Mouse (Mus musculus) embryo, embryonic 10 days (tissue): ENCODE measurements around the gene Olfr370.
"Not testable (repeated sequence)": the region's sequence is repeated elsewhere in the genome, so short reads cannot be mapped to it uniquely, and the experiment has no call there.

ENCODE experiments used
- DNase-seq: peaks from one replicate; pipeline ENCODE4 v3.0.0-alpha.2; 2015; ENCODE audit warnings: low spot score

Gene Olfr370

DNA sequence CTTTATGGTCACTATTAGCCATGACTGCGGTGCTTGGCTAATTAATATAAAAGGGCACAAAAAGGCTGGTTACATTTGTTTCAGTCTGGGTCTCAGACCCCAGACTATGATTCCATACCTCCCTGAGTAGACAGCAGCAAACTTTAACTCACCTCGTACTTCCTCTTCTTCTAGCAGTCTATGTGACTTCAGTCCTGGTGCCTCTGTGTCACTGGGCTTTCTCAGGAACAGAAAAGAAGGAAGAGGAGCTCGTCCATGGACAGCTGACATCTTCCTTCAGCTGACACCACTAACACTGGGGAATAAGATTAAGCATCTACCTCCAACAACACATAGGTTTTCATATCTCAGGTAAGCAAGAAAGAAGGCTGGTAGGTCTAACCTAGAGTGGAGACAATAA is at the start of gene Olfr370:
Gene Olfr370, plus strand, starts transcription at position 45 of the 400 bp plus-strand sequence.
- DNase-seq = no peak

DNA sequence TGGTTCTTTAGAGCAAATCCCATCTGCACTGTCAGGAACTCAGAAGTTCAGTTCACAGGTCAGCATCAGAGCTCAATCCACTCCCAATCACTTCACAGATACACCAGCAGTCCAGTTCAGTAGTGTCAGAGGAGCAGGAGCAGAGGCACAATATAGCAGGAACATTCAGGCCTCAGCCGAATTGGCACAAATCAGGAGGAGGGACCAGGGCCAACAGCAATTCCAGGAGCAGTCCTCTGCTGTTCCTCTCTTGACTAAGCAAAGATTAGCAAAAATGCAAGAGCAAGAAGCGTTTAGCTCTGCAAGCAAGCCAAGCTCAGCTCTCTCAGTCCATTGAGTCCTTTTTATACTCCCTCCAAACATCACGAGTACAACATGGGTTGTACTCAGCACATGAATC is 23.9 kb upstream of the Olfr370 start:
- no peak for DNase-seq

DNA sequence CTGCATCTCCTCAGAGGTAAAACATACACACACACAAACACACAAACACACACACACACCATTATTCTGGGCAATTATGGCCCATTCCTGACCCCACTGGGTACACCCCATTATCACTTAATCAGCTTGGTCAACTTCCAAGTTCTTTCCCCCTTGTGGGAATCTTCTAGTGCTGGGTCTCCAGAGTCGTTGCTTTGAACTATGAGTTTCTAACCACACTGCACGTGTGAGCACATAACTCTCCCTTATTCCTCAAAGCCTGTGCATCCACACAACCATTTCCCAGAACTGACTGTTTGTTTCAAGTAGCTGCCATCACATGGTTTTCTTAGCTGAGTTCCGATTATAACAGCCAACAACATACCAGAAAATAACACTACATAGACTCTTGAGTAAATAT is 15.1 kb upstream of the Olfr370 start:
- DNase-seq = no peak

DNA sequence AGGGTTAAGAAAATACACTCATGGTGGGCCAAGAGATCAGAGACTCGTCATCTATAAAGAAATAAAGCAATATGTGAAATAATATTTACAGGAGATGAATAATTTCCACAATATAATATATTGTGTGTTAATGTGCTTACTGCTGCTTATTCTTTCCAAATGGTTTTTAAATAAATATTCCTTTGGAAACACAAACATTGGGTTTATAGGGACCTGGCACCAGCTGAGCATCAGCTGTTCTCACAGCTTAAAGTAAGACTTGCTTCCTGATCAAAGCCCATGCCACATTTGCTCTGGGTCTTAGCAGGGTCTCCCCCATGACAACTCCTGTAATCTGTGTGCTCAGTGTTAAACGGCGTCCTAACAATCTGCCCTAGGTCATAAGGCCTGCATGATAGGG is 14.7 kb upstream of the Olfr370 start:
- DNase-seq = not testable (repeated sequence)

DNA sequence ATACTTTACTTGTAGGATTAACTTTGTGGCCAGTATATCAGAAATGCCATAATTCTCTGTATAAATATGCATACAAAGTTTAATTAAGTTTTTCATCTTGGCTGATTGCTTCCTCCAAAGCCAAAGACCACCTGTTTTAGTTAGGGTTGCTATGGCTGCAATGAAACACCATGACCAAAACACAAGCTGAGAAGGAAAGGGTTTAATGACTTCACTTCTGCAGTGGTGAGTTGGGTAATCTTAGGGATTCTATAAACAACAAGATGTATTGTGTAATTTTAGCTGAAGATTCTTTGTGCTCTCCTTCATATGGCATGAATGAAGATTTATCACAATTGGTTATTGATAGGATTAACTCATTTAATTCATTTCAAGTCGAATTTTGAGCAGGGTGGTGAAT is 14.3 kb upstream of the Olfr370 start:
- DNase-seq = no peak

DNA sequence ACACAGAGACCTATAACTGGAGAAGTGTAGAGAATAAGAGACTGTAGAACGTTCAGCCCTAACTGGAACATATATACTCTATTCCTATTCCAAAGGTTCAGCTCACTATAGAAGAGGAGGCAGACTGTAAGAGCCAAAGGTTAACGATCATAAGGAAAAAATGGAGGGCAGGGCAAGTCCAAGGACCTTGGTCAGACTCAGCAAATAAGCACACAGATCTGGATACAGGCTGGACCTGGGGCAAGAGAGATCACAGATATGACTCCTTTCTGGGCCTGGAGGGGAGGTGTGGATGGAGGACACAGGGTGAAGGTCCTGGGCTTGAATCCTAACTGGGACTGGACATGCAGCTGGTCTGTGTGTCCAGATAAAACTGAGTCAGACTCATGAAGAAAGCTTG is 778 bp upstream of the Olfr370 start:
- no peak for DNase-seq

DNA sequence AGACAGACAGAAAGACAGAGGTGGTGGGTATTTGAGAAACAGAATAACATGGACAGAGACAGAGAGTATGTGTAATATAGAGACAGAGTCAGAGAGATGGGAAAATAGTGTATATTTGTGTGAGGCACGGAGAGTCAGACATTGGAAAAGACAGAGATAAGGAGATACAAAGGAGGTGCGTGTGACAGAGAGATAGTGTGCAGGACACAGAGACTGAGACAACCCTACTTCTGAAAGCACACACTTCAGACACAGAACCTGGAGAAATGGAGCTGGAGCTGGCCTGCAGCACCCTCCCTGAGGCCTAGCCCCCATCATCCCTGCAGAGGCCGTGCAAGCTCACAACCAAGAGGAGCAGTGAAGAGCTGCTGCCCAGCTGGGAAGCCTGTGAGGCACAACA is 27.1 kb downstream of the Olfr370 start:
- no peak for DNase-seq

DNA sequence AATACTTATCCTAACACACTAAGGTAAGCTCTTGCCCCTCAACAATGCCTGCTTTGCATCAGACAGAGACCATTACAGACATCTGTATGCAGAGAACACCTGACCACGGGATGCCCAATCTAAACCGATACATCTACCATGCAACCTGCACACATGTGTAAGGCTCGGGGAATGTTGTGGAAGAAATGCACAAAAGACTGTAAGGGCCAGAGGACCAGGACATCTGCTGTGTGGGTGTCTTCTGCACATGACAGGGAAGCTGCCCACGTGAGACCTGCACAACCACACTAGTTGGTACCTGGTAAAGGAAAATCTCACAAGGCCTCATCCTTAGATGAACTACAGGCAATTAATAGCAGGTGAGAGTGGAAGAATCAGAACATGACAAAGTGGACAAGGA is 27.7 kb downstream of the Olfr370 start:
- DNase-seq = no peak

DNA sequence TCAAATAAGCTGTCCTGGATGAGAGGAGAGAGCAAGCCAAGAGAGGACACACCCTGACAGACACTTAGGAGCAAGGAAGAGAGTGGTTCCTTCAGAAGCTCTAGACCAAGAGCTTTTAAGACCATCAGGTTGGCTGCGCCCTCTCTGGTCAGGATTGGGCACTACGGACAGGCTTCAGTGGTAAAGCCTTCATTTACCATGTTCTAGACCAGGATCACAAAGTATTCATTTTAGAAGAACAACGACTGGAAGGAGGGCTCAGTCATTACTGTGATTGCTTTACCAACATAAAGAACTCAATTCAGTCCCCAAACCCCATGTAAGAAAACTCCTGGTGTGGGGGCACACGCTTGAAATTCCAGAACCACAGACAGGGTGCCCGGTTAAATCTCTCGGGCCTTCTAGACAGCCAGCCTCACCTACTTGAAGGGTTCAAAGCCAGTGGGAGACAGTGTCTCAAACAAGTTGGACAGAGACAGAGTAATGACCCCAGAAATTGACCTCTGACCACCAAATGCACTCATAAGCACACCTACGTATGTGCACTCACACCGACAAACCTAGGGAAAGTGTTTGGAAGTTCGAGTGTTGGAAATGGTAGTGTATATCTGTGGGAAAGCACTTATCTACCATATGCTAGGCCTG is 30.3 kb downstream of the Olfr370 start:
- peak; percentile 73 for DNase-seq

DNA sequence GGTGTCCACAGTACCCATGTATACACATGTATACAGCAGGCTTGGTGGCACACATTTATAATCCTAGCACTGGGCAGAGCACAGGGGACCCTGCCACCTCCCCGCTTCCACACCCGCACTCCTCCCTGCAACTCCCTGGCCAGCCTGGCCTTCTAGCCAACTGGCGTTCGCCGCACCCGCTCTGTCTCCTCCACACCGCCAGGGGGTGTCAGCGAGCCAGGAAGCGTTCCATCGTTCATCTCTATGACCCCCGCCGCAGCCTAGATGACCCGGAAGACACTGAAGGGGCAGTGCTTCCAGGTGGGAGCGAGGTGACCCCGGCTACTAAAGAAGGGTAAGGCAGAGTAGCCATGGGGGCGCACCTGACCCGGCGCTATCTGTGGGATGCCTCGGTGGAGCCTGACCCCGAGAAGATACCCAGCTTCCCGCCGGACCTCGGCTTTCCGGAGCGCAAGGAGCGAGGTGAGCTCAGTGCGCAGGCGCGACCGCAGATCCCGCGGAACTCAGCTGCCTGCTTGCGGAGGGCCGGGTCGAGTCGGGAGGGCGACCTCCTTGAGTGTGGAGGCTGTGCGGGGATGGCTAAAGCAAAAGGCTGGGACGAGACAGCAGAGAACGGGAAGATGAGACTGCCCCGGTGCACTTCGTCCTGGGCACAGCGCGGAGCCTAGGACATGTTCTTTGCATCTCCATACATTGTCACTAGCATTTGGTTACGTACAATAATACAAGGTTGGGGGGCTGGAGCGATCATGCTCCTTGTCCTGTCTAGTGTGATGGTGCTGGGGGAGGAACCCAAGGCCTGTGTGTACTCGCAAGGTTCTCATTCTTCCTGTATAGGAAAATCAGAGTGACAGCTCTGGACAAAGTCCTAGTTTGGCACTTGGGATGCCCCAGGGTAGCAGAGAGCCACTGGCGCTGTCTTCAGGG is 31.2 kb downstream of the Olfr370 start, which contains the start of gene Ndufb7:
Gene Ndufb7, plus strand, starts transcription at position 203 of the 927 bp plus-strand sequence.
- DNase-seq = peak; percentile 97

DNA sequence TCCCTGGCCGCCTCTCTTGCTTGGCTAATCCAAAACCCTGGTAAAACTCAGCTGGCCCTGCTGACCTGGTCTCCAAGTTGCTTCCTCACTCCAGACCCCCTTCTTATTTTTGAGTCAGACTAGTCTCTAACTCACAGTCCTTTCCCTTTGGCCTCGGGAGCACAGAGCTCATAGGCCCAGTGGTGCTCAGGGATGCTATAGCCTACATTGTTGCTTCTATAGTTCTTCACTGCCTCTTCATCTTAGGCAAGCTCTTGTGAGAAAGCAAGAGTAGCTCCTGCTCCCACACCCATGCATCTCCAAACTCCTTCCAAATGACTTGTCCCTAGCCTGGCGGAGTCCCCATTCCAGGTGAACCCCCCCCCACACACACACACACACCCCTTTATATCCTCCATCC is 32.1 kb downstream of the Olfr370 start:
- DNase-seq = no peak

DNA sequence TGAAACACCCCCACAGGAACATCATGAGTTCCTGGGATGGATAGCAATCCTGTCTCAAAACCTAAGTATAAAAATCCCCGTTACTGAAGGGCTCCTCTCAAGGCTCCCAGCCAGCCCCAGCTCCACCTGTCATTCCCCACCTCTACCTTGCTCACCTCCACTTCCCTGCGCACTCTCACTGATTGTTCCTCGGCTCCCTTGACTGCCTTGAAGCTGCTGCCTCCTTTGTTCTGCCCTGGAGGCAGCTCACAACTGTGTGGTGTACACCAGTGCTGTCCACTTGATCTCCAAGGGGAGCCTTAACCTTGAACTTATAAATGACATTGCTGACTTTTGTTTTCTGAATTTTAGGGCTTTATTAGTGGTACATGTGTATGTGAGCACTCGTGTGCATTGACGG is 32.5 kb downstream of the Olfr370 start:
- DNase-seq = no peak

DNA sequence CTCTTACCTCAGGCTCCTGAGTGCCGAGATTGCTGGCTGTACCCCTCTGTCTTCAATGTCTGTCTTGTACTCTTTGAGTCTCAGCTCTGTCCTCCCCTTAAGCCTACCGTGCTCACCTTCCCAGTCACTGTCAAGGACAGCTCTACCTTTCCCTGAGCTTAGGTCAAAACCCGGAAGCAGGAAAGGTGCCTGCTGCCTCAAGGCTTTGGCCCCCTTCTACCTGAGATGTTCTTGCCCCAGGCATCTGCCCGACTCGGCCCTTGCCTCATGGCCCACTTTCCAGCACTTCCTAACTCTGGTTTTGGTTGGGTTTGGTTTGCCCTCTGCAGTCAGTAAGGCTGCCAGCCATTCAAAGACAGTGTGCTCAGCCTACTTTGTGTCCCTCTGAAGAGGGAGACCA is 33.2 kb downstream of the Olfr370 start:
- no peak for DNase-seq

DNA sequence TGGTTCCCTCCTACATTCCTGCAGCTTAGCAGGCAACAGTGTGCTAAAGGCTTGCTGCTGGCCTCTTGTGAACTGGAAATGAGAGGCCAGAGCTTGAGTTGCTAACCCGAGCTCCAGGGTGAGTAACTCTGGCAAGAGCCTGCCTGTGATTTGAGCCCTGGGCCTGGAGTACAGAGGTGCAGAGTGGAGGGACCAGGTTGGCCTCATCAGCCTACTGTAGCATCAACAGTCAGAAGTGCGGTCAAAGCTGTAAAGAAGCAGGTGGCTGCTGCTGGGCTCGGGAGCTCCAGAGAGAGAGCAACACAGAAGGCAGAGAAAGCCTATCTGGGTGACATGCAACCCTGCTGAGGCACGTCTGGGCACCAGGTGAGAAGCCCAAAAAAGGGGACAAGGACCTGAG is 33.6 kb downstream of the Olfr370 start:
- peak; percentile 3 for DNase-seq

DNA sequence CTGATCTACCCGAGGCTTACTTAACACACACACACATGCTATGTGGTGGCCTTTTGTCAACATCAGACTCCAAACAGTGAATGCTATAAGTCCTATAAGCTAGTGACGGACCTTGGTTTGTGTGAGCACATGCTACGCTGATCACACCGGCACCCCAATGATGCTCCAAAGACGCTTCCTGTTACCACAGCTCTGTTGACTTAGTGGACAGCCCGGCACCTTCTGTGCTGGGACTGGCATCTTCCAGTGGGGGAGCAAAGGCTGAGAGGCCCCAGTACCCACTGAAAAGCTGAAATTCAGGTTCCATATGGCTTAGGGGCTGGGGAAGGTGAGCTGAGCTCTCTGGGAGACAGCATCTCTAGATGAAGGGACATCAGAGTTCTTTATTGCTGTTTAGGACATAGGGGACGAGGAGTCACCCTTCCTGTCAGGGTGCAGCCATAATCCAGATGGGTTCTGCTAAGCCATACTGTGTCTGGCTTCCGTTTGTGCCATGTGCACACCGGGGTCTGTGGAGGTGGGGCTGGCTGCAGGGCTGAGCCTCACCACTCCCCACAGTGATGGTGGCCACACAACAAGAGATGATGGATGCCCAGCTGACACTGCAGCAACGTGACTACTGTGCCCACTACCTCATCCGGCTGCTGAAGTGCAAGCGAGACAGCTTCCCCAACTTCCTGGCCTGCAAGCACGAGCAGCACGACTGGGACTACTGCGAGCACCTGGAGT is 34.9 kb downstream of the Olfr370 start:
- DNase-seq = peak; percentile 8

DNA sequence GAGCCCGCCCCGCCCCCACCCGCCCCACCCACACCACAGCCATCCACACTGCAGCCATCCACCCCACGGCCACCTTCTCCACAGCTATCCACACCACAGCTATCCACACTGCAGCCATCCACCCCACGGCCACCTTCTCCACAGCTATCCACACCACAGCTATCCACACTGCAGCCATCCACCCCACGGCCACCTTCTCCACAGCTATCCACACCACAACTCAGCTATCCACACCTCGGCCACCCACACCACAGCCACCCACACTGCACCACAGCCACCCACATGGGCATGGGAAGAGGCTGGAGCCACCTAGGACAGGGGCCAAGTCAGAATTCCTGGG is 35.4 kb downstream of the Olfr370 start:
- DNase-seq = not testable (repeated sequence)

DNA sequence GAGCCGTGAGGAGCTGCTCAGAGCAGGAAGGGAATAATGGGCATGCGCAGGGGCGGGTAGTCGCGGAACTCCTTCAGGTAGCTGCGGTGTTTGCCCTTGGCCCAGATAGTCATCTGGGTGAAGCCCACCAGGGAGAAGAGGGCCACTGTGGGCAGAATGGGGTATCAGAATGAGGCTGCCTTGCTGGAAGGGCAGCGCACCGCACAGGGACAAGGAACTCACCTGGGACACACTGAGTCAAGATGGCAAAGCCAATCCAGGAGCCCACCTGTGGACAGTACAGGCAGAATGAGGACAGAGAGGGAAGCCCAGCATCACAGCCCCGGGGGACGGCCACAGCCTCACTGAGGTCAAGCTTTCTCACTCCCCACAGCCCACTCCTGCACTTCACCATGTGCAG is 36.2 kb downstream of the Olfr370 start:
- peak; percentile 2 for DNase-seq

DNA sequence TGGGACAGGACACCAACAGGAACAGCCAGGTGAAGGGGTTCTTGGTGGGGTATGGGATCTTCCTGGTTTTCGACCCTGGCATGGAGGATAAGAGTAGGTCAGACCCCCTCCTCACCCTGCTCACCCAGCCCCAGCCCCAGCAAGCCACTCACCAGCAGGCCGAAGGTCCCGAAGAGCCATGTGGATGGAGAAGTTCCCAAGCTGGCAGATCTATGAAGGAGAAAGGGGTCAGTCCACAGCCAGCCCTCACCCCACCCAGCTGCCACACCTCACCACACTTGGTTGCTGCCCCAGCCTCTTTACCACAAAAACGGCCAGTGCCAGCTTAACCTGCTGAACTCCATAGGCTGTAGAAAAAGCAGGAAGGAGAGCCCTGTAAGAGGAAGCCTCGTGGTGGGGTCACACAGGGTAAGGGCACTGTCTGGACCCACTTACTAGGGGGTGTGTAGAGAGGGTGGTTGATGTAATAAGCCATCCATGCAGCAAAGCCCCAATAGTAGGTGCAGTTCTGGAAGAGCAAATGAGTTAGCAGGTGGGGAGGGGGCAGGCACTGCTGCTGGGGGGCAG is 36.7 kb downstream of the Olfr370 start:
- no peak for DNase-seq

DNA sequence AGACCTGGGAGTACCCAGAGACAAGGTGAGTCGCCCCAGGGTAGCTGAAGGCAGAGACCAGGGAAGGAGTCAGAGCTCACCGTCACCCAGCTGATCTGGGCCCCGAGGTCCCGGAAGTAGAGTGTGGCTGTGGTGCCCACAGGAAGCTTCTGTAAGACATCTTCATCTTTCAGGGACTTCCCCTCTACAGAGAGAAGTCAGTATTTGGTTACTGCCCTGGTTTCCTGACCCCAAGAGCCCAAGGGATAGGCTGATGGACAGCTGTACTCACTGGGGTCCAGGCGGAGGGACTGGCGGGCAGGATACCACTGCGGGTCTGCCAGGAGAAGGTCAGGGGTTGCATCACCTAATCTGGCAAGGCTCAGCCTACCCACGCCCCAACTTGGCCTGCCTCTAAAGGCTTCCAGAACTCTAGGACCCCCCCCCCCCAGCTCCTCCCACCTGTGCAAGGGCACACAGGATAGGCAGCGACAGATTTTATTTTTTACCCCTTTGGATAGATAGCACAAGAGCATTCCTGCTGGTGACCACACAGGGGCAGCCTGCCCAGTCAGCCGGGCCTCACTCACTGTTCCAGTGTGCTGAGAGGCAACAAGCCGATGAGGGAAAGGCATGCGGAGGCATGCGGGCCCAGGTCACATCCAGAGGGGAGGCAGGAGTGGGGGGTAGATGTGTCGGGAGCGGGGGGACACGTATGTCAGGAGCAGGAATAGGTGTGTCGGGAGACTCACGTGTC is 37.7 kb downstream of the Olfr370 start:
- DNase-seq = no peak

DNA sequence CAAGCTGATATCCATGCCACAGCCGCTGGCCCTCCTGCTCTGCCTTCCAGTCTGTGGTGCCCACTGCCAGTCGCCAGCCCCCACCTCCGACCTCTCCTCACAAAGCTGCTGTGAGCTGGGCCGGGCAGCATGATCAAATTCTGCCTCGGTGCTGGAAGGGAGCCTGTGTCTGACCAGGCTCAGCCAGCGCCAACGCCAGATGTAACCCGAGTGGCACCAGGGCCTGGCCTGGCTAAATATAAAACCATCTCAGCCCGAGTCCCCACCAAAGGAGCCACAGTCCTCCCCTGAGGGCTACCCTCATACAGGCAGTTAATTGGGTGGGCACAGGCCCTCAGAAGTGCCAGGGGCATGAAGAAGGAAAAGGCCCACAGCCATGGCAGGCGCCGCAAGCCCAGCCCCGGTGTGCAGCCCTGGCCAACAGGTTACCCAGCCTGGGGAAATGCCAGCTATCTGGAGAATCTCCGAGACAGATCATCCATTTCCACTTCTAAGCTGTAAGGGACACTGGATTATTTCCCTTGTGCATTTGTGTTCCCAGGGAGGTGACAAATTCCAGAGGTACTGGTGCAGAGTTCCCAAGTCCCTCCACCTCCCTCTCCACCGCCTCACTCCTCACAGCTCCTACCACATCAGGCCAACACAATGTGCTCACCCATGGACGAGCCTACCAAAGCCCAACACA is 39.2 kb downstream of the Olfr370 start:
- DNase-seq = peak; percentile 3
